Mouse (Mus musculus): ENCODE data around the gene Hrh1.
"Not testable (repeated sequence)": the region's sequence is repeated elsewhere in the genome, so short reads cannot be mapped to it uniquely, and the experiment has no call there.

Hrh1 gene

DNA sequence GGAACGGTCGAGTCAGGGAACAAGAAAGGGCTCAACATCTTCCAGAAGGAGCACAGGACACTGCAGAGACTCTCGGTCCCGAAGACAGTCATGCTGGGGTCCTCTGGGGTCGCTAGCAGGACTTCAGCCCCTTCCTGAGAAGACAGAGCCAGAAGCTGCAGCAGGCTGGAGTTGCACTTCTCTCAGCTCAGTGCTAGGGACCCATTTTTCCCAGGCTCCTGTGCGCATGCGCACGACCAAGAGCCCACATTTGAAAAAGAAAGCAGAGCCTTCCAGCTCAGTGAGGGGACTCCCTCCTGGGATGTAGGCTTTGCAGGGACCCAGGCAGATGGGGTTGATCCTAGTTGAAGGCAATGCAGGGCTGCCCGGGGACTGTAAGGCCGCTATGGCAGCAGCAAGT, 94.9 kb downstream of the Hrh1 start:
- CTCF ChIA-PET, POLR2A ChIA-PET: not testable (repeated sequence)

DNA sequence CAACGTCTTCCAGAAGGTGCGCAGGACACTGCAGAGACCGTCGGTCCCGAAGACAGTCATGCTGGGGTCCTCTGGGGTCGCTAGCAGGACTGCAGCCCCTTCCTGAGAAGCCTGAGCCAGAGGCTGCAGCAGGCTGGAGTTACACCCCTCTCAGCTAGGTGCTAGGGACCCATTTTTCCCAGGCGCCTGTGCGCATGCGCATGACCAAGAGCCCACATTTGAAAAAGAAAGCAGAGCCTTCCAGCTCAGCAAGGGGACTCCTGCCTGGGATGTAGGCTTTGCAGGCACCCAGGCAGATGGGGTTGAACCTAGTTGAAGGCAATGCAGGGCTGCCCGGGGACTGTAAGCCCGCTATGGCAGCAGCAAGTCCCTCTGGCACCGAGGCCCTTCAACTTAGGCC, 97.3 kb downstream of the Hrh1 start:
- CTCF ChIA-PET, POLR2A ChIA-PET: not testable (repeated sequence)

DNA sequence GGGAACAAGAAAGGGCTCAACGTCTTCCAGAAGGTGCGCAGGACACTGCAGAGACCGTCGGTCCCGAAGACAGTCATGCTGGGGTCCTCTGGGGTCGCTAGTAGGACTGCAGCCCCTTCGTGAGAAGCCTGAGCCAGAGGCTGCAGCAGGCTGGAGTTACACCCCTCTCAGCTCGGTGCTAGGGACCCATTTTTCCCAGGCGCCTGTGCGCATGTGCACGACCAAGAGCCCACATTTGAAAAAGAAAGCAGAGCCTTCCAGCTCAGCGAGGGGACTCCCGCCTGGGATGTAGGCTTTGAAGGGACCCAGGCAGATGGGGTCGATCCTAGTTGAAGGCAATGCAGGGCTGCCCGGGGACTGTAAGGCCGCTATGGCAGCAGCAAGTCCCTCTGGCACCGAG, 116.3 kb downstream of the Hrh1 start:
- POLR2A ChIA-PET, CTCF ChIA-PET: not testable (repeated sequence)

DNA sequence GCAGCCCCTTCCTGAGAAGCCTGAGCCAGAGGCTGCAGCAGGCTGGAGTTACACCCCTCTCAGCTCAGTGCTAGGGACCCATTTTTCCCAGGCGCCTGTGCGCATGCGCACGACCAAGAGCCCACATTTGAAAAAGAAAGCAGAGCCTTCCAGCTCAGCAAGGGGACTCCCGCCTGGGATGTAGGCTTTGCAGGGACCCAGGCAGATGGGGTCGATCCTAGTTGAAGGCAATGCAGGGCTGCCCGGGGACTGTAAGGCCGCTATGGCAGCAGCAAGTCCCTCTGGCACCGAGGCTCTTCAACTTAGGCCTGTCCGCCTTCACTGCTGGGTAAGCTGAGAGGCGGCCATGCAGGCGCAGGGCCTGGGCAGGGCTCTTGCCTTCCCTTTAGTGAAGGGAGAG, 131.0 kb downstream of the Hrh1 start:
- CTCF ChIA-PET, POLR2A ChIA-PET: not testable (repeated sequence)
